ENCODE assay signal across 25 mouse cellular contexts in genomic region chr3:135686419-135686818, GRCm38 (mm10). TPM values are rescaled to one million over a fixed set of nuclear protein-coding genes. Genes with fewer than 3 reads are reported as not detected.
A peak's percentile ranks its signal among the peaks of the same experiment; 100 is the strongest.
DNase-seq lines count a peak whose midpoint lies in the region; ATAC-seq and TF ChIP-seq lines count a peak whose summit lies in the region.
"Had no signal": no experiment of that assay in that cellular context is flagged by ENCODE, and none has a peak within 500 bp of the region (broad histone marks: within the 10 kb centered on the region; RNA-seq: fewer than 3 reads in every experiment).

No protein-coding gene starts in this region.

- TF ChIP-seq CTCF in thymus, adult 2 months (IDR thresholded peaks at IDR 0.05; ENCODE audit: borderline replicate concordance, control insufficient read depth, extremely low read depth, insufficient read depth, low read length, poor library complexity) = no peak

- peak overlapping the region; percentile 13; the same call in 1 of the 2 replicates for H3K4me2 ChIP-seq in heart, embryonic 14.5 days (ENCODE audit: low read length)
- H3K4me2 ChIP-seq: embryonic facial prominence, embryonic 13.5 days; hindbrain, embryonic 15.5 days; limb, embryonic 12.5 days; liver, embryonic 15.5 days; midbrain, embryonic 12.5 days had no signal

- no peak for DNase-seq in heart, postnatal 14 days
- DNase-seq in thymus, adult 2 months = no peak
- DNase-seq in thymus, postnatal 10 days (ENCODE audit: low spot score in 2 of 2) = no peak
- peak; percentile 64 for DNase-seq in splenic B cell, adult 2 months (ENCODE audit: low read depth, low spot score)
- DNase-seq in kidney, adult 11 months = no peak
- DNase-seq in right cerebral cortex, postnatal 25 days = no peak
- DNase-seq: adrenal gland, adult 2 months; cerebellum, adult 11-12 months; cerebellum, postnatal 25 days; kidney, adult 18-20 months; kidney, postnatal 36 days; lung, postnatal 10 days; spleen, adult 18-20 months; thymus, postnatal 25 days had no signal

- no peak for TF ChIP-seq POLR2A in thymus, adult 2 months (IDR thresholded peaks at IDR 0.05; ENCODE audit: control insufficient read depth, extremely low read depth, insufficient read depth, low read length, poor library complexity)

- ATAC-seq in heart, embryonic 14.5 days (ENCODE audit: insufficient number of reproducible peaks, insufficient read depth, low FRiP score, low read depth) = no peak
- peak; percentile 34 for ATAC-seq in granulocyte monocyte progenitor cell, adult 5-6 weeks (replicated peaks; ENCODE audit: poor library complexity, severe bottlenecking)
- ATAC-seq: CD4-positive, CD25-positive, alpha-beta regulatory T cell, adult 4 months; forebrain, embryonic 16.5 days had no signal

- H3K27ac ChIP-seq in heart, embryonic 14.5 days (replicated peaks in 1 of 2; ENCODE audit: control insufficient read depth in 1 of 2, insufficient read depth in 1 of 2, low read depth in 2 of 2, low read length in 2 of 2) = peak overlapping the region; percentile 64 to 78
- peak overlapping the region; percentile 41; the same call in 1 of the 2 replicates for H3K27ac ChIP-seq in thymus, adult 2 months (ENCODE audit: control insufficient read depth, insufficient read depth, low read length)
- H3K27ac ChIP-seq: embryonic facial prominence, embryonic 13.5 days; hindbrain, embryonic 15.5 days; limb, embryonic 12.5 days; liver, embryonic 15.5 days; midbrain, embryonic 12.5 days; stomach, postnatal 0 days had no signal

- H3K9ac ChIP-seq in heart, embryonic 14.5 days (ENCODE audit: low read length) = peak overlapping the region; percentile 52
- H3K9ac ChIP-seq: embryonic facial prominence, embryonic 13.5 days; hindbrain, embryonic 15.5 days; limb, embryonic 12.5 days; liver, embryonic 15.5 days; midbrain, embryonic 12.5 days had no signal

- WGBS in heart, embryonic 14.5 days = 38% methylated on average over 5 of the region's 5 CpGs
- 63% methylated on average over 5 of the region's 5 CpGs for WGBS in thymus, adult 2 months

- peaks cover 19 to 69% of the 10 kb centered on the region in 2 experiments for H3K4me1 ChIP-seq in heart, embryonic 14.5 days (ENCODE audit: control insufficient read depth in 2 of 2, insufficient read depth in 2 of 2, low read length in 2 of 2)
- peaks cover 10% of the 10 kb centered on the region for H3K4me1 ChIP-seq in thymus, adult 2 months (replicated peaks; ENCODE audit: control insufficient read depth, insufficient read depth, low read length)

- no peaks in the 10 kb centered on the region for H3K27me3 ChIP-seq in heart, embryonic 14.5 days (ENCODE audit: control insufficient read depth, insufficient read depth, low read length)
- H3K27me3 ChIP-seq in thymus, adult 2 months (ENCODE audit: control insufficient read depth, insufficient read depth, low read length) = no peaks in the 10 kb centered on the region
- H3K27me3 ChIP-seq in splenic B cell, adult 2 months (ENCODE audit: control insufficient read depth, insufficient read depth, low read length, poor library complexity, severe bottlenecking) = no peaks in the 10 kb centered on the region
- H3K27me3 ChIP-seq: embryonic facial prominence, embryonic 13.5 days; hindbrain, embryonic 15.5 days; limb, embryonic 12.5 days; midbrain, embryonic 12.5 days had no signal

- no peak overlapping the region for H3K4me3 ChIP-seq in heart, embryonic 14.5 days (ENCODE audit: control insufficient read depth in 1 of 2, insufficient read depth in 1 of 2, low read depth in 1 of 2, low read length in 2 of 2)
- H3K4me3 ChIP-seq in thymus, adult 2 months (ENCODE audit: control insufficient read depth, insufficient read depth, low read length) = no peak overlapping the region
- H3K4me3 ChIP-seq: embryonic facial prominence, embryonic 13.5 days; hindbrain, embryonic 15.5 days; limb, embryonic 12.5 days; liver, embryonic 15.5 days; midbrain, embryonic 12.5 days; myocyte had no signal

- H3K9me3 ChIP-seq in heart, embryonic 14.5 days (ENCODE audit: control insufficient read depth, low read length) = no peaks in the 10 kb centered on the region
- H3K9me3 ChIP-seq: embryonic facial prominence, embryonic 13.5 days; hindbrain, embryonic 15.5 days; liver, embryonic 15.5 days; midbrain, embryonic 12.5 days had no signal

- no peaks in the 10 kb centered on the region for H3K36me3 ChIP-seq in heart, embryonic 14.5 days (ENCODE audit: control insufficient read depth, insufficient read depth, low read length)
- H3K36me3 ChIP-seq in thymus, adult 2 months (ENCODE audit: control insufficient read depth, insufficient read depth, low read length) = no peaks in the 10 kb centered on the region
- no peaks in the 10 kb centered on the region for H3K36me3 ChIP-seq in splenic B cell, adult 2 months (ENCODE audit: control insufficient read depth, insufficient read depth, low read length, poor library complexity, severe bottlenecking)
- H3K36me3 ChIP-seq: hindbrain, embryonic 15.5 days; liver, embryonic 15.5 days; midbrain, embryonic 12.5 days had no signal

- intact Hi-C loops in heart, postnatal 14 days (cut with DNase I) = no loop called here

RNA-seq across cellular contexts. Expression of gene Nfkb1, which starts 4.9 kb away (rescaled TPM):
- 23.5 and 25.2 TPM in 2 replicates for polyA plus RNA-seq in heart, embryonic 14.5 days (2014; fragmentation: Nextera tagmentation; extraction: Ambion mirVana)
- total RNA-seq in heart, postnatal 14 days (2021) = 10 to 100 TPM; 44.1 to 45.4 TPM
- 159 and 161 TPM in 2 replicates for polyA plus RNA-seq in thymus, adult 2 months (2012; rRNA removed)
- 100 and 112 TPM in 2 replicates for total RNA-seq in granulocyte monocyte progenitor cell, adult 5-6 weeks (2014; fragmentation: Nextera tagmentation)
- total RNA-seq in granulocyte monocyte progenitor cell, adult 5-6 weeks (2017) = 104 and 117 TPM in 2 replicates
